Mouse (Mus musculus): ENCODE data around the gene Olfr429. TPM values are rescaled to one million over a fixed set of nuclear protein-coding genes. Genes with fewer than 3 reads are reported as not detected.

The Olfr429 gene
- polyA plus RNA-seq, 1 experiment from 2014 or later: not detected

Other genes starting within 250 kb of the Olfr429 start
- 0.33 and 0.62 TPM in 2 replicates for gene Ifi211, start 171.3 kb upstream of the Olfr429 start, polyA plus RNA-seq (2015; fragmentation: Nextera tagmentation; extraction: Ambion mirVana)
- 2.9 and 3.1 TPM in 2 replicates for gene Mndal, start 141.8 kb upstream of the Olfr429 start, polyA plus RNA-seq (2015; fragmentation: Nextera tagmentation; extraction: Ambion mirVana)
- gene Ifi203, start 141.7 kb upstream of the Olfr429 start, polyA plus RNA-seq (2015; fragmentation: Nextera tagmentation; extraction: Ambion mirVana): 0.66 and 0.92 TPM in 2 replicates
- gene Ifi202b, start 101.6 kb upstream of the Olfr429 start, polyA plus RNA-seq (2015; fragmentation: Nextera tagmentation; extraction: Ambion mirVana): not detected in 2 replicates
- 0.10 and 0.17 TPM in 2 replicates for gene Ifi205, start 52.5 kb upstream of the Olfr429 start, polyA plus RNA-seq (2015; fragmentation: Nextera tagmentation; extraction: Ambion mirVana)
- gene Olfr433, start 43.6 kb upstream of the Olfr429 start, polyA plus RNA-seq (2015; fragmentation: Nextera tagmentation; extraction: Ambion mirVana): 0.05 and 0.06 TPM in 2 replicates
- gene Olfr432, start 35.1 kb upstream of the Olfr429 start, polyA plus RNA-seq (2015; fragmentation: Nextera tagmentation; extraction: Ambion mirVana): not detected in 2 replicates
- gene Olfr430, start 17.7 kb upstream of the Olfr429 start, polyA plus RNA-seq (2015; fragmentation: Nextera tagmentation; extraction: Ambion mirVana): not detected in 2 replicates
- not detected in 2 replicates for gene Olfr427, start 12.6 kb downstream of the Olfr429 start, polyA plus RNA-seq (2015; fragmentation: Nextera tagmentation; extraction: Ambion mirVana)
- not detected in 2 replicates for gene Olfr231, start 36.8 kb downstream of the Olfr429 start, polyA plus RNA-seq (2015; fragmentation: Nextera tagmentation; extraction: Ambion mirVana)
- gene Olfr424, start 47.2 kb downstream of the Olfr429 start, polyA plus RNA-seq (2015; fragmentation: Nextera tagmentation; extraction: Ambion mirVana): not detected in 2 replicates
- not detected in 2 replicates for gene Olfr420, start 71.3 kb downstream of the Olfr429 start, polyA plus RNA-seq (2015; fragmentation: Nextera tagmentation; extraction: Ambion mirVana)
- gene Spta1, start 88.4 kb downstream of the Olfr429 start, polyA plus RNA-seq (2015; fragmentation: Nextera tagmentation; extraction: Ambion mirVana): 0.22 and 0.48 TPM in 2 replicates
- gene Olfr419, start 167.7 kb downstream of the Olfr429 start, polyA plus RNA-seq (2015; fragmentation: Nextera tagmentation; extraction: Ambion mirVana): not detected in 2 replicates
- not detected in 2 replicates for gene Mptx1, start 246.2 kb downstream of the Olfr429 start, polyA plus RNA-seq (2015; fragmentation: Nextera tagmentation; extraction: Ambion mirVana)

Data from kidney, embryonic 16.5 days (tissue).